Mouse (Mus musculus) CH12.LX (cell line): ENCODE data around the gene Olfr1270.

Experiments
- BHLHE40 ChIP-seq: IDR thresholded peaks from 2 replicates; pipeline ENCODE4 v1.6.1; 2011; ENCODE audit warnings: mild to moderate bottlenecking, low read depth, low read length, improper control_type of control experiment
- CHD2 ChIP-seq: IDR thresholded peaks from 2 replicates; pipeline ENCODE4 v1.6.1; 2011; ENCODE audit warnings: low read length, improper control_type of control experiment
- CTCF ChIP-seq, 2 experiments: IDR thresholded peaks in 1 of 2; conservative IDR thresholded peaks in 1 of 2; 2 replicates each; pipeline ENCODE4 v1.5.1; 2011 to 2012; ENCODE audit warnings: low read depth in 2 of 2, low read length in 2 of 2, improper control_type of control experiment in 1 of 2, inconsistent platforms in 1 of 2, mild to moderate bottlenecking in 1 of 2, moderate library complexity in 1 of 2
- ETS1 ChIP-seq: conservative IDR thresholded peaks from 2 replicates; pipeline ENCODE4 v1.6.1; 2012; ENCODE audit warnings: low read depth, mild to moderate bottlenecking, inconsistent platforms, low read length, improper control_type of control experiment, moderate library complexity
- MAFK ChIP-seq: IDR thresholded peaks from 2 replicates; pipeline ENCODE4 v1.6.1; 2011; ENCODE audit warnings: low read length, improper control_type of control experiment; ENCODE audit not compliant: insufficient replicate concordance
- MYC ChIP-seq: IDR thresholded peaks from 2 replicates; pipeline ENCODE4 v1.6.1; 2011; ENCODE audit warnings: low read depth, mild to moderate bottlenecking, improper control_type of control experiment, low read length
- POLR2A ChIP-seq: IDR thresholded peaks from 2 replicates; pipeline ENCODE4 v1.6.1; 2011; ENCODE audit warnings: low read depth, mild to moderate bottlenecking, improper control_type of control experiment, low read length
- ZMIZ1 ChIP-seq: IDR thresholded peaks from 2 replicates; pipeline ENCODE4 v1.6.1; 2012; ENCODE audit warnings: low read depth, mild to moderate bottlenecking, inconsistent platforms, low read length, improper control_type of control experiment
- ZNF384 ChIP-seq: IDR thresholded peaks from 2 replicates; pipeline ENCODE4 v1.6.1; 2012; ENCODE audit warnings: low read depth, low read length, improper control_type of control experiment, inconsistent platforms

DNA sequence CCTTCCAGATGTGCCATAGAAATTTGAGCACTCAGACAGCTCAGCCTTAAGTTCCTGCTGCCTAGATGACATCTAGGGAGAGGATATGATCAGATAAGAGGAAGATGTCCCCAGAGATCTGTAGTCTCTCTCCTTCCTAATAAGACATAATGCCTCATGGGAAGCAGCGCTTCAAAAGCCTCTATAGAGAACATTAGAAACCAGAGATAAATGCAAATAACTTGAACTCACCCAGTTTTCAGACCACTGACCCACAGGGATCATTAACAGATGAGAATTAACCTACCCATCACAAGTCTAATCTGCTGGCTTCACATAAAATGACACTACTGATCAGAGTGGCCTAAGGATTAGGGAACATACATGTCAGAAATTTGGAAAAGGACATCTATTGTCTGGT is 31.6 kb downstream of the Olfr1270 start, which contains the start of gene Olfr1269:
- TF ChIP-seq CTCF (conservative IDR thresholded peaks at IDR 0.05 in 1 of 2, IDR thresholded peaks at IDR 0.05 in 1 of 2; ENCODE audit: low read depth in 2 of 2, low read length in 2 of 2) (no peak), ETS1 (no peak), ZNF384 (no peak), MAFK (no peak), POLR2A (no peak), ZMIZ1 (no peak), CHD2 (no peak), MYC (no peak), BHLHE40 (no peak)
